Mouse (Mus musculus) heart, adult 2 months (tissue): ENCODE results near the gene Cacnb3.

Experiments
- CTCF ChIP-seq: fragments of 200-600 bp; IDR thresholded peaks from 2 replicates; pipeline ENCODE4 v1.8.1; 2022; ENCODE audit warnings: antibody characterized with exemption, mild to moderate bottlenecking, moderate library complexity
- EP300 ChIP-seq: fragments of 200-500 bp; IDR thresholded peaks from 2 replicates; pipeline ENCODE4 v1.6.1; 2011; ENCODE audit warnings: low read depth, low read length, control low read depth; ENCODE audit not compliant: insufficient read depth

GRCm38 (mm10) chr15:98622199-98622598 lies 8.4 kb upstream of the Cacnb3 start:
- TF ChIP-seq EP300 (no peak), CTCF (no peak)
